30 mouse cellular contexts compared by ENCODE assay signal in genomic region chr6:47909007-47909406, GRCm38 (mm10).
"Had no signal": no experiment of that assay in that cellular context is flagged by ENCODE, and none has a peak within 500 bp of the region (broad histone marks: within the 10 kb centered on the region; RNA-seq: fewer than 3 reads in every experiment).

No protein-coding gene starts in this region.

- H3K4me2 ChIP-seq: limb, embryonic 12.5 days; limb, embryonic 13.5 days; limb, embryonic 15.5 days; liver, embryonic 11.5 days; liver, embryonic 12.5 days; liver, embryonic 13.5 days; liver, embryonic 15.5 days; lung, embryonic 14.5 days; lung, embryonic 15.5 days; midbrain, embryonic 11.5 days; midbrain, embryonic 12.5 days; midbrain, embryonic 13.5 days; midbrain, embryonic 15.5 days; neural tube, embryonic 12.5 days had no signal

- H3K9ac ChIP-seq: limb, embryonic 12.5 days; limb, embryonic 13.5 days; limb, embryonic 15.5 days; liver, embryonic 12.5 days; liver, embryonic 13.5 days; liver, embryonic 14.5 days; liver, embryonic 15.5 days; liver, postnatal 0 days; lung, embryonic 14.5 days; lung, embryonic 15.5 days; midbrain, embryonic 12.5 days; midbrain, embryonic 13.5 days; midbrain, embryonic 15.5 days; neural tube, embryonic 12.5 days had no signal

- H3K9me3 ChIP-seq: limb, embryonic 10.5 days; limb, embryonic 12.5 days; limb, embryonic 15.5 days; midbrain, embryonic 10.5 days; midbrain, embryonic 12.5 days; midbrain, embryonic 13.5 days; midbrain, embryonic 15.5 days; neural tube, embryonic 12.5 days had no signal

- DNase-seq: left cerebral cortex, postnatal 4 days; liver; liver, embryonic 13.5 days; liver, postnatal 0 days; lung, adult 18-20 months; lung, adult 2 months; lung, embryonic 14.5 days; lung, postnatal 10 days; lung, postnatal 14 days; lung, postnatal 36 days; lung, postnatal 4 days had no signal

- H3K27me3 ChIP-seq: limb, embryonic 13.5 days; limb, embryonic 15.5 days; liver, embryonic 12.5 days; liver, embryonic 13.5 days; liver, embryonic 15.5 days; lung, embryonic 15.5 days; megakaryocyte, embryonic 14.5 days; midbrain, embryonic 15.5 days had no signal

- H3K27ac ChIP-seq: limb, embryonic 10.5 days; limb, embryonic 12.5 days; limb, embryonic 13.5 days; limb, embryonic 15.5 days; liver, embryonic 12.5 days; liver, embryonic 13.5 days; liver, embryonic 14.5 days; liver, embryonic 15.5 days; lung, embryonic 15.5 days; macrophage; midbrain, embryonic 10.5 days; midbrain, embryonic 12.5 days; midbrain, embryonic 13.5 days; midbrain, embryonic 15.5 days; neural tube, embryonic 12.5 days had no signal

- H3K4me1 ChIP-seq: limb, embryonic 12.5 days; limb, embryonic 13.5 days; limb, embryonic 15.5 days; liver, embryonic 13.5 days; liver, embryonic 15.5 days; lung, embryonic 15.5 days; megakaryocyte, embryonic 14.5 days; midbrain, embryonic 12.5 days; midbrain, embryonic 13.5 days; midbrain, embryonic 15.5 days; neural tube, embryonic 12.5 days had no signal

- ATAC-seq: liver, embryonic 12.5 days; liver, postnatal 0 days; lung, postnatal 0 days; midbrain, embryonic 13.5 days; midbrain, embryonic 15.5 days; midbrain, embryonic 16.5 days had no signal

- H3K4me3 ChIP-seq: limb, embryonic 10.5 days; limb, embryonic 12.5 days; limb, embryonic 13.5 days; limb, embryonic 15.5 days; liver, embryonic 12.5 days; liver, embryonic 13.5 days; liver, embryonic 15.5 days; lung, embryonic 15.5 days; megakaryocyte, embryonic 14.5 days; midbrain, embryonic 10.5 days; midbrain, embryonic 12.5 days; midbrain, embryonic 13.5 days; midbrain, embryonic 15.5 days; neural tube, embryonic 12.5 days had no signal
